Mouse (Mus musculus) erythroblast, embryonic 14.5 days (primary cell): Measurements from ENCODE around the gene Mcm5.

ENCODE experiments used
- GATA1 ChIP-seq: IDR thresholded peaks from 2 replicates; pipeline ENCODE4 v1.6.1; 2012; ENCODE audit warnings: low read length, inconsistent platforms, mixed read lengths
- TAL1 ChIP-seq: IDR thresholded peaks from 3 replicates; pipeline ENCODE4 v1.6.1; 2012; ENCODE audit warnings: low read length, inconsistent platforms, mixed read lengths

- no peak for TF ChIP-seq TAL1
- no peak for TF ChIP-seq GATA1
Measured at GRCm38 (mm10) chr8:75134603-75135391, 25.4 kb downstream of the Mcm5 start.
